15 mouse cellular contexts compared by ENCODE assay signal in the genomic region with DNA sequence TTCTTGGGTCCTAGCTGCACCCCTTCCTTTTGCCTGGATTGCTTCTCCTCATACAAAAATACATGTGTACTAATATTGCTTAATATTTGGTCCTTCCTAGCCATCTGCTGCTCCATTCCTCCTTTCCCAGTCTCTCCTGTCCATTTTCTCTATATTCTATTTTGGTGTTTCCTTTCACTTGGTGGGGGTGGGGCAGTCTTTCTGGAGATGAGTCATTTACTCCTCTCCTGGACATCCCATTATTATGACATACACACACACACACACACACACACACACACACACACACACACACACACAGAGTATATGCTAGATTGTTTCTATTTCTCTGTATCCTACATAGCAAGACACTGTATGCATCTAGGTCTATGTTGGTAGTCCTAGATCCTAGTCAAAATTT.
DNase-seq lines count a peak whose midpoint lies in the region; ATAC-seq and TF ChIP-seq lines count a peak whose summit lies in the region.
"Had no signal": no experiment of that assay in that cellular context is flagged by ENCODE, and none has a peak within 500 bp of the region (broad histone marks: within the 10 kb centered on the region; RNA-seq: fewer than 3 reads in every experiment).

No protein-coding gene starts in this region.

- no peaks in the 10 kb centered on the region for H3K36me3 ChIP-seq in forebrain, embryonic 12.5 days (replicated peaks)
- no peaks in the 10 kb centered on the region for H3K36me3 ChIP-seq in forebrain, embryonic 11.5 days (ENCODE audit: control insufficient read depth, insufficient read depth, low read length)
- no peaks in the 10 kb centered on the region for H3K36me3 ChIP-seq in midbrain, embryonic 15.5 days (replicated peaks)
- no peaks in the 10 kb centered on the region for H3K36me3 ChIP-seq in midbrain, embryonic 14.5 days (ENCODE audit: control insufficient read depth, insufficient read depth, low read length)
- H3K36me3 ChIP-seq in forebrain, embryonic 15.5 days = no peaks in the 10 kb centered on the region
- H3K36me3 ChIP-seq: heart, embryonic 10.5 days; limb, embryonic 10.5 days; lung, embryonic 15.5 days; midbrain, embryonic 10.5 days had no signal

- TF ChIP-seq POLR2A in olfactory bulb, adult 2 months (IDR thresholded peaks at IDR 0.05; ENCODE audit: insufficient read depth, low read depth, low read length) = no peak

- no peak overlapping the region for H3K4me2 ChIP-seq in forebrain, embryonic 12.5 days
- no peak overlapping the region for H3K4me2 ChIP-seq in forebrain, embryonic 11.5 days (ENCODE audit: low read depth, low read length, severe bottlenecking)
- no peak overlapping the region for H3K4me2 ChIP-seq in midbrain, embryonic 15.5 days
- no peak overlapping the region for H3K4me2 ChIP-seq in midbrain, embryonic 14.5 days (ENCODE audit: low read length)
- no peak overlapping the region for H3K4me2 ChIP-seq in forebrain, embryonic 15.5 days (replicated peaks)
- H3K4me2 ChIP-seq: lung, embryonic 15.5 days had no signal

- peak overlapping the region; percentile 71 for H3K27ac ChIP-seq in forebrain, embryonic 12.5 days
- no peak overlapping the region for H3K27ac ChIP-seq in forebrain, embryonic 11.5 days (ENCODE audit: low read depth, low read length)
- no peak overlapping the region for H3K27ac ChIP-seq in midbrain, embryonic 15.5 days
- no peak overlapping the region for H3K27ac ChIP-seq in midbrain, embryonic 14.5 days (replicated peaks; ENCODE audit: low read depth, low read length)
- peak overlapping the region; percentile 92 for H3K27ac ChIP-seq in forebrain, embryonic 15.5 days (replicated peaks)
- H3K27ac ChIP-seq in olfactory bulb, adult 2 months (ENCODE audit: insufficient read depth, low read depth, low read length) = 0 out of 2 replicates have a peak overlapping the region, but pooled peaks have one; percentile 8
- H3K27ac ChIP-seq: heart, embryonic 10.5 days; limb, embryonic 10.5 days; lung, embryonic 15.5 days; midbrain, embryonic 10.5 days had no signal

- H3K4me3 ChIP-seq in forebrain, embryonic 12.5 days (replicated peaks) = no peak overlapping the region
- no peak overlapping the region for H3K4me3 ChIP-seq in forebrain, embryonic 11.5 days (ENCODE audit: low read depth, low read length)
- H3K4me3 ChIP-seq in midbrain, embryonic 15.5 days = no peak overlapping the region
- no peak overlapping the region for H3K4me3 ChIP-seq in midbrain, embryonic 14.5 days (replicated peaks; ENCODE audit: low read depth, low read length)
- no peak overlapping the region for H3K4me3 ChIP-seq in forebrain, embryonic 15.5 days
- no peak overlapping the region for H3K4me3 ChIP-seq in olfactory bulb, adult 2 months (ENCODE audit: insufficient read depth, low read depth, low read length)
- H3K4me3 ChIP-seq: heart, embryonic 10.5 days; limb, embryonic 10.5 days; lung, embryonic 15.5 days; midbrain, embryonic 10.5 days had no signal

- ATAC-seq in forebrain, embryonic 12.5 days (ENCODE audit: low FRiP score) = no peak
- no peak for ATAC-seq in forebrain, embryonic 11.5 days (replicated peaks; ENCODE audit: low FRiP score)
- ATAC-seq in midbrain, embryonic 15.5 days (replicated peaks) = peak; percentile 2; the same call in 1 of the 2 replicates
- no peak for ATAC-seq in midbrain, embryonic 14.5 days (ENCODE audit: low FRiP score, low TSS enrichment)
- ATAC-seq in forebrain, embryonic 15.5 days (replicated peaks) = no peak

- no peak overlapping the region for H3K9ac ChIP-seq in forebrain, embryonic 12.5 days
- no peak overlapping the region for H3K9ac ChIP-seq in forebrain, embryonic 11.5 days (ENCODE audit: low read length)
- no peak overlapping the region for H3K9ac ChIP-seq in midbrain, embryonic 15.5 days
- no peak overlapping the region for H3K9ac ChIP-seq in midbrain, embryonic 14.5 days (replicated peaks; ENCODE audit: low read length)
- no peak overlapping the region for H3K9ac ChIP-seq in forebrain, embryonic 15.5 days (replicated peaks)
- H3K9ac ChIP-seq: lung, embryonic 15.5 days had no signal

- no peaks in the 10 kb centered on the region for H3K9me3 ChIP-seq in forebrain, embryonic 12.5 days
- H3K9me3 ChIP-seq in forebrain, embryonic 11.5 days (ENCODE audit: control insufficient read depth, low read length) = no peaks in the 10 kb centered on the region
- no peaks in the 10 kb centered on the region for H3K9me3 ChIP-seq in midbrain, embryonic 15.5 days
- H3K9me3 ChIP-seq in midbrain, embryonic 14.5 days (ENCODE audit: control insufficient read depth, low read length) = no peaks in the 10 kb centered on the region
- no peaks in the 10 kb centered on the region for H3K9me3 ChIP-seq in forebrain, embryonic 15.5 days
- H3K9me3 ChIP-seq: heart, embryonic 10.5 days; limb, embryonic 10.5 days; lung, embryonic 15.5 days; midbrain, embryonic 10.5 days had no signal

- no peak for DNase-seq in forebrain, embryonic 11.5 days (ENCODE audit: low spot score)
- no peak for DNase-seq in midbrain, embryonic 14.5 days
- DNase-seq in urinary bladder, postnatal 4 days (ENCODE audit: low spot score in 2 of 2) = no peak
- no peak for DNase-seq in lung, adult 18-20 months
- DNase-seq: B cell, adult 2 months; embryo, embryonic 11 days; lung, postnatal 4 days had no signal

- no peak for TF ChIP-seq CTCF in olfactory bulb, adult 2 months (IDR thresholded peaks at IDR 0.05; ENCODE audit: insufficient read depth, low read depth, low read length)

- H3K27me3 ChIP-seq in forebrain, embryonic 12.5 days = no peaks in the 10 kb centered on the region
- no peaks in the 10 kb centered on the region for H3K27me3 ChIP-seq in forebrain, embryonic 11.5 days (ENCODE audit: control insufficient read depth, insufficient read depth, low read length)
- H3K27me3 ChIP-seq in midbrain, embryonic 15.5 days (replicated peaks) = no peaks in the 10 kb centered on the region
- no peaks in the 10 kb centered on the region for H3K27me3 ChIP-seq in midbrain, embryonic 14.5 days (ENCODE audit: control insufficient read depth, insufficient read depth, low read length)
- H3K27me3 ChIP-seq in forebrain, embryonic 15.5 days = no peaks in the 10 kb centered on the region
- H3K27me3 ChIP-seq: lung, embryonic 15.5 days had no signal

- peaks cover 11% of the 10 kb centered on the region for H3K4me1 ChIP-seq in forebrain, embryonic 12.5 days
- peaks cover 4% of the 10 kb centered on the region; the same call in 1 of the 2 replicates for H3K4me1 ChIP-seq in forebrain, embryonic 11.5 days (replicated peaks; ENCODE audit: control insufficient read depth, insufficient read depth, low read length)
- no peaks in the 10 kb centered on the region for H3K4me1 ChIP-seq in midbrain, embryonic 15.5 days
- H3K4me1 ChIP-seq in midbrain, embryonic 14.5 days (ENCODE audit: control insufficient read depth, insufficient read depth, low read length) = no peaks in the 10 kb centered on the region
- peaks cover 25% of the 10 kb centered on the region for H3K4me1 ChIP-seq in forebrain, embryonic 15.5 days
- H3K4me1 ChIP-seq in olfactory bulb, adult 2 months (ENCODE audit: control insufficient read depth, insufficient read depth, low read length) = 0 out of 2 replicates have a peak, but pooled peaks cover 3% of the 10 kb centered on the region
- H3K4me1 ChIP-seq: heart, embryonic 10.5 days; limb, embryonic 10.5 days; lung, embryonic 15.5 days had no signal

Comparison
In these comparisons a context has a peak if more than half of its experiments do, and no peak if none do; other contexts are left out.
1. H3K27ac ChIP-seq: peak in forebrain, embryonic 12.5 days (single experiment), forebrain, embryonic 15.5 days (single experiment) and olfactory bulb, adult 2 months (single experiment); none in forebrain, embryonic 11.5 days (single experiment), midbrain, embryonic 15.5 days (single experiment) and midbrain, embryonic 14.5 days (single experiment).